Mouse (Mus musculus): Measurements from ENCODE around the gene Ccl7.
A peak's percentile ranks its signal among the peaks of the same experiment; 100 is the strongest.

Gene Ccl7

DNA sequence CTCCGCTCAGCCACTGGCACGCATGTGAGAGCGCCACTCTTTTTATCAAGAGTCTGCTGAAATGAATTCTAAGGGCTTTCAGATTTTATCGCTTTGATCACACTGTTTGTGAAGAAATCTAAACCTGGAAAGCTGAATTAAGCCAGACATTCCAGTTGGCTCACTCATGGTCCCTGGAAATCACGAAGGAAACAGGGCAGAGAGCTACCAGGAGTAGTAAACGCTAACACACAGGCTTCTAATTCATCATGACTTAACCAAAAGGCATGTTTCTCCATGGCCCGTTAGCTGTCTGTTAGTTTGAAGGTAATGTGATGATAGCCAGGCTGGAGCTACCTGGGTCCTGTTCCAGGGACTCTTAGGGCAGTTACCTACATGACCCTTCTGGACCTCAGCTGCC, 11.1 kb upstream of the Ccl7 start:
- no peak for DNase-seq (ENCODE audit: inconsistent age in 2 of 2, low spot score in 1 of 2)

DNA sequence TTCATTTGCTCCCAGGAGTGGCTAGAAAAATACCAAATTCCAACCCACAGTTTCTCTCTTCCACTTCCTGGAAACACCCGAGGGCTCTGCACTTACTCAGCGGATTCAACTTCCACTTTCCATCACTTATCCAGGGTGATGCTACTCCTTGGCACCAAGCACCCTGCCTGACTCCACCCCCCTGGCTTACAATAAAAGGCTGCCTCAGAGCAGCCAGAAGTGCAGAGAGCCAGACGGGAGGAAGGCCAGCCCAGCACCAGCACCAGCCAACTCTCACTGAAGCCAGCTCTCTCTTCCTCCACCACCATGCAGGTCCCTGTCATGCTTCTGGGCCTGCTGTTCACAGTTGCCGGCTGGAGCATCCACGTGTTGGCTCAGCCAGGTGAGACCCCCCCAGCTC, 10.2 kb upstream of the Ccl7 start, which contains the start of gene Ccl2:
TSS of gene Ccl2 (plus strand) at position 216 of the 400 bp plus-strand sequence.
- peak; percentile 70 to 88 for DNase-seq (ENCODE audit: inconsistent age in 2 of 2, low spot score in 1 of 2)

DNA sequence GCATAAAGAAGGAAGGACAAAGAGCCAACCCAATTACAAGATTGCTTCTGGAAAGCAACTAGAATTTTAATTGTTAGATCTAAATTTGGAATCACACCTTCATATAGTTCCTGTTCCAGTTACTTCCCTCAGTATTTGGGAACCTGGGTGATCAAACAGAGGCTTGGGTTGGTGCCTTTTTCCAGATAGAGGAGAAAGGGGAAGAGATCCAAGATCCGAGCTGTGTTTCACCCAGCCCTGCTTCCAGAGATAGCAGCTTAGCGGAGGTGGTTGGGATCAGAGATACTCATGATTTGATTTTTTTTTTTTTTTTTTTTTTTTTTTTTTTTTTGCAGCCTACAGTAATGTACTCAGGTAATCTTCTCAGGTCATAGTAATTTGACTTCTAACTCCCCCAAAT, 9.7 kb upstream of the Ccl7 start:
- DNase-seq (ENCODE audit: inconsistent age in 2 of 2, low spot score in 1 of 2), result no peak

DNA sequence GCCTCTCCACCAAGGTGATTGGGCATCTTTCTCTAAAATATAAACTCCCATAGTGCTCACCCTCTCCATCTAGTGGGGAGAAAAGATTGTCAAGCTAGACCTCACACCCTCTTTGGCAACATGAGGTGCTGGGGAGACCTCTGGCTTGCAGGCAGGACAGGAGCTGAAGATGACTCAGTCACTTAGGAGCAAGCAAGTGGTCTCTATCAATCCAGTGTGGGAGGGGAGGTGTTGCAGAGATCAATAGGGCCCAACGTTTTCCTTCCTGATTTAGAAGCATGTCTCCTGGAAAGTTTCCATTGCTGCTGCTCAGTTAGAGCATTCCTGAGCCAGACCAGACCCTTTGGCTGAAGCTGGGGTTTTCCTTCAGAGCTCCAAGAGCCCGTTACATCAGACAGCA, 7.0 kb upstream of the Ccl7 start, which contains the start of gene Gm17268:
TSS of gene Gm17268 (minus strand) at position 28 of the 400 bp plus-strand sequence.
- DNase-seq (ENCODE audit: inconsistent age in 2 of 2, low spot score in 1 of 2), result no peak

DNA sequence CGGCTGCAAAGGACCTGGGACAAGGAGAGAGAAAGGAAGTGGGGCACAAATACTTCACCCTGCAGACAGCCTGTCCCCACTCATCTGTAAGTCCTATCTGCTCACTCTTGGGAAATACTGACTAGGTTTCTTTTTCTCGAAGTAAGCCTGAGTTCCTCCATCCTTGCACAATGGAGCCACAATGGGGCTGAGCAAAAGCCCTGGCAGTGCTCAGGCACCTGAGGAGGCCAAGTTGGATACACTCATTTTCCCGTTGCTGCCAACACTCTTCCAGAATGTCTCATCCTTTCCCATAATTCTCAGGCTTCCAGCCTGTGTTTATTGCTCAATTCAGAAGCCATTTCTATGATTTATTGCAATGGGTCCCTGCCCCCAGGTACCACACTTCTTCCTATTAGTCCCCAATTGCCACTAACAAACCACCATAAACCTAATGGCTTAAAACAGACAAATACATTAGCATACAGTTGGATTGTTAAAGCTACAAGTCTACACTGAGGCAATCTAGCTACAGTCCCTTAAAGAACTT, 6.3 kb upstream of the Ccl7 start:
- no peak for DNase-seq (ENCODE audit: inconsistent age in 2 of 2, low spot score in 1 of 2)

DNA sequence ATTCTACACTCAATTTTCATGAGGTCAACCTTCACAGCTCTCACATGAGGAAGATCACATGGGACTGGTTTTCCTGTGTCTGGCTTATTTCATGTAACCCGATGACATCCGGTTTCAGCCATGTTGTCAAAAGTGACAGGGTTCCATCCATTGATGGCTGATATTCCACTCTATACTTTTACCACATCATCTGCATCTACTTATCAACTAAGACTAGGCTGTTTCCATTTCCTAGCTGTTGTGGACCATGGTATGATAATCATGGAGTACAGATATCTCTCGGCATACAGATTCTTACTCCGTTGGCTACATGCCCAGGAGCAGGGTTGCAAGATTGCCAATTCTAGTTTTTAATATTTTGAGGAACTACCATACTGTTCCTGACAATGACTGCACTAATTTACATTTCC, 3.8 kb upstream of the Ccl7 start:
- no peak for DNase-seq (ENCODE audit: inconsistent age in 2 of 2, low spot score in 1 of 2)

DNA sequence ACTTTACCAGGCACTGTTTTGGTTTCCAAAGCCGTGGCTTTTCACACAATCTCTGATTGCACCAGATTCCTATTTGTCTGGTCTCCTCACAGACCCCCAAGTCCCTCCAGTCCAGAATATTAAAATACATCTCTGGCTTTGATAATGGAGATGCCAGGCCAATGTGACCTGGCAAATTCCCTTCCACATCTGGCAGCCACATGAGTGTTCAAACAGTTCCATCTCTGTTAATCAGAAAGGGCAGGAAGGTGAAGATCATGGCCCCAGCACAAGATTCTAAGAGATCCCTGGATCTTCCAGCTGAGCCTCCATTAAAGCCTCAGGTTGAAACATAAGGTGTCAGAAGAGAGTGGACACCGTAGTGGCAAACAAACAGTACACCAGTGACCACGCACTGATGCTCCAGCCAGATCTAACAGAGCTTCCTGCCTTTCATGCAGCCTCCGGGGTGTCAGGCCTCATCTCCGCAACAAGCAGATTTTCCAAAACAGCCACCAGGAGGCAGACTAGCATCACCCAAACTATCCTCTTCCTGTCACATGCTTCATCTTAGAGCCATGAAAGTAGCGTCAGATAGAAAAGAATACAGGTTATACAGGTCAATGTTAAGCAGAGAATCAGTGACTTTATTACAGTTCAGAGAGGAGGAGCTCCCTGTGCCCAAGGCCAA, 2.4 kb downstream of the Ccl7 start:
- DNase-seq (ENCODE audit: inconsistent age in 2 of 2, low spot score in 1 of 2), result peak; percentile 47 to 83

DNA sequence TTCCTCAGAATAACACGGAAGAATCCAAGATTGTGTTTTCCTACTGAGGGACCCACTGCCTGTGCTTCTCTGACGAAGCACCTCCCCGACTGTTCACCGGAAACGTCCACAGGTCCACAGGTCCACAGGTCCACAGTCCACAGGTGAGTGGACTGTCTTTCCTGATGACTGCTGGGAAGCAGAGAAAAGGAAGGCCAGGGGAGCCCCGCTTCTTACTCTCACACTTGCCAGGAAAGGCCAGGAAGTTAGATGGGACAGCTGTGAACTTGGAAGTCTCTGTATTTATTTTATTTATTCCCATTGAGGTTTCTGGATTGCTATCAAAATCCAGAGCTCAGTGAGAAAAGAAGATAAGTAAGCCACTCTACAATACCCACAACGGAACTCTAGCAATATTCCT, 8.3 kb downstream of the Ccl7 start:
- no peak for DNase-seq (ENCODE audit: inconsistent age in 2 of 2, low spot score in 1 of 2)

DNA sequence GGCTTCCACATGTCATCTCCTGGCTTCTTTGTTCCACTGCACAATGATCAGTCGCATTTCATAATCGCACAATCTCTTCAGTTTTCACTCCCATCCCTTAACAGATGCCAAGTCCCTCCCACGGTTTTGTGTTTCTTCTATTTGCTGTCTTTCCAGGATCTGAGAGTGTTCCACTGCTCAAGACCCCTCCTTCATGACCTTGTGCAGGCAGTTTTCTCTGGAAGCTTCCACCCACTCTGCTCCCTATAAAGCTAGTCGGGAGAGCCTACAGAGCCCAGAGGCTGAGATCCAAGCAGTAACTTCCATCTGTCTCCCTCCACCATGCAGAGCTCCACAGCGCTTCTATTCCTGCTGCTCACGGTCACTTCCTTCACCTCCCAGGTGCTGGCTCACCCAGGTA, 12.1 kb downstream of the Ccl7 start, which contains the start of gene Ccl11:
TSS of gene Ccl11 (plus strand) at position 178 of the 400 bp plus-strand sequence.
- no peak for DNase-seq (ENCODE audit: inconsistent age in 2 of 2, low spot score in 1 of 2)

DNA sequence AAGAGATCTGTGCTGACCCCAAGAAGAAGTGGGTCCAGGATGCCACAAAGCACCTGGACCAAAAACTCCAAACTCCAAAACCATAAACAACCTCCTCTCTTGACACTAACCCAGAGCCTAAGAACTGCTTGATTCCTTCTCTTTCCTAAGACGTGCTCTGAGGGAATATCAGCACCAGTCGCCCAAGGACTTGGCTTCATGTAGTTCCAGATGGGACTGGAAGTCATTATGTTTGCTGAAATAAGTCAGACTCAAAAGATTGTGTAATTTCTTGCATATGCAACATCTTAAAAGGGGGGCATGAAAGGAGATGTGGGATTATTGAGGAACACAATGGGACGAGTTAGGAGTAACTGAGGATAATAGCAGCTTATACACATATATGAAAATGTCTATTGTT, 16.7 kb downstream of the Ccl7 start:
- DNase-seq (ENCODE audit: inconsistent age in 2 of 2, low spot score in 1 of 2), result no peak

DNA sequence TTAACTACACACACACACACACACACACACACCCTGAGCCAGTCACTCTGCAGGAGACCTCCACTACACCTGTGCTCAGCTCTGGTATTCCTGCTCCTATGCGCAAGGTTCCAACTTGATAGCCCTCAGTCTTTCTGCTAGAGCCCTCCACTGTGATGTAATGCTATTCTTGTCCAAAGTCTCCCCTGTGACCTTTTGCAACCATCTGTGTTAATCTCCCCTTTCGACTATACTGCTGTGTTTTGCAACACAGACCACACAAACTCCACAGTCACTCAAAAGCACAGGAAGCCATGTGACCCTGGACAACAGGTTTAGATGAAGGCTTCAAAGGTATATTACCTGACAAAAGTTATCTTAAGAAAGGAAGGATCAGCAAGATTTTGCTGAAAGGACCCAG, 17.9 kb downstream of the Ccl7 start:
- DNase-seq (ENCODE audit: inconsistent age in 2 of 2, low spot score in 1 of 2), result peak in 1 of 2 experiments; percentile 45

DNA sequence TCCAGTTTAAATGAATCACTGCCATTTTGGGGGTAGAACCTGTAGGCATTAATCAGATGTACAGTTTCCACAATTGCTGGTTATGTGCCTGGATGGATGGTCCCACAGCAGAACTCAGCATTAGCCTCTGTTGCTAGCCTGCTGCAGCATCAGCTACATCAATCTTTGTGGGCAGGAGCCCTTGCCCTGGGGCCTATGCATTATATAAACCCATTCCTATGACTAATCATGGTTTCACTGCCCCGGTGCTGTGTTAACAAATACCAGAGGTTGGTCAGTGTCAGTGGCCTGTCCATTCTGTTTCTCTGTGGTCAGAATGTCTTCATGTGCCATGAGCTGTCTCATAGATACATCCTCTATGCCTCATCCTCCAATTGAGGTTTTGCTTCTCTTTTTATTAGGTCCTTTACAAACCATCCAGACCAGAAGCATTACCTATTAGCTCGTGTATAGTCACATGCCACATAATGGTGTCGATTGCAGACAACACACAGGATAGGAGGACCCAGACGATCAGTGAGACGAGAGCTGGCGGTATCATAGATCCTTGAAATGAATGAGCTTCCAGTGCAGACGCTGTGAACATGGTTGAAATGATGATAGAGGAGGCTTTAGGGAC, 21.6 kb downstream of the Ccl7 start:
- no peak for DNase-seq (ENCODE audit: inconsistent age in 2 of 2, low spot score in 1 of 2)

DNA sequence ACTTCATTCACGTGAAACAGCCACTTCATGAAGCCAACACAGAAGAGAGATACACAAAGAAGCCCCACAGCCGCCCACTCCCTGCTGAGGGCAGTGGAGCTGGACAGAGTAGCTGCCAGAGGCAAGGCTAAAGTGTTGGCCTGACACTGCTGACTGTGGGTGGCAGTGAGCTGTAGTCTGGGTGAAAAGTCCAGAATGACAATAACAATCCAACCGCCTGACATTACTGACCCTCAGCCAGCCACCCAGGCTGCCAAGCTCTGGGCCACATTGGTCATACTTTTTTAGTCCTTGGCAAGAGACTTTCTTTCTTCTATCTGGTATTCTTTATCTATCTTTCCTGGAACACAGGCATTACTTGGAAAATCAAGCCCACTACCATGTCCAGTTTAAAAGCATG, 25.6 kb downstream of the Ccl7 start:
- DNase-seq (ENCODE audit: inconsistent age in 2 of 2, low spot score in 1 of 2), result no peak

DNA sequence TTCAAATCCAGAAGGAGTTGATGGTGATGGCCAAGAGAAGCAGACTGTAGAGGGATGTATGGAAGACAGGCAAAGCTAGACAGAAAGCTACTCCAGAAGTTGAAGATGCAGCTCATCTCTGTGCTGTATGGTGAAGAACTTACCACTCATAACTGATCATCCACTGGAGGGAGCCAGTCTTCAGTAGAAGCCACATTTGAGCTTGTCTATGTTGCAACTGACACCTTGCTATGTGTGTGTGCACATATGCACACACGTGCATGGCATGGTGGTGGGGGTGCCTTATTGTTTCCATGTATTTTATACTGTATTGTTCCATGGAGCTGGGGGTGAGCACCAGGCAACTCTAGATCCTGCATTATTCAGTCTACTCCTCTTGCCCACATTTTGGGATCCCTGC, 26.9 kb downstream of the Ccl7 start:
- DNase-seq (ENCODE audit: inconsistent age in 2 of 2, low spot score in 1 of 2), result peak in 1 of 2 experiments; percentile 45

DNA sequence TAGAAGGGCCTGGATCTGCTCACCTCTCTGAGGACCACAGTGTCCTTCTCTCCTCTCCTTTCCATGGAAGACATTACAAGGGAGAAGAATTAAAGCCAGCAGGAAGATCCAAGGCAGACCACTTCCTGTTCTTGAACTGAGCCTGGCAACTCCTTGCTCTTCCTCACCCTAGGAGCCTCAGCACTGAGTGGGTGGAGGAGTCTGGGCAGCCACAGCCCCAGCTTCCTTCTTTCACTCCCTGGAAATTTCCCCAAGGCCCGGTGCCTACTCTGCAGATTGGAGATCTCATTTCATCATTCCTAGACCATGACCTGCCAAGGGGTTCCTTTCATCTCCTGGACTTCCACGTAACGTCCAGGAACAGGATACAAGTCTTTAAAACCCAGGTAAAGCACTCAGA, 27.5 kb downstream of the Ccl7 start:
- no peak for DNase-seq (ENCODE audit: inconsistent age in 2 of 2, low spot score in 1 of 2)

DNA sequence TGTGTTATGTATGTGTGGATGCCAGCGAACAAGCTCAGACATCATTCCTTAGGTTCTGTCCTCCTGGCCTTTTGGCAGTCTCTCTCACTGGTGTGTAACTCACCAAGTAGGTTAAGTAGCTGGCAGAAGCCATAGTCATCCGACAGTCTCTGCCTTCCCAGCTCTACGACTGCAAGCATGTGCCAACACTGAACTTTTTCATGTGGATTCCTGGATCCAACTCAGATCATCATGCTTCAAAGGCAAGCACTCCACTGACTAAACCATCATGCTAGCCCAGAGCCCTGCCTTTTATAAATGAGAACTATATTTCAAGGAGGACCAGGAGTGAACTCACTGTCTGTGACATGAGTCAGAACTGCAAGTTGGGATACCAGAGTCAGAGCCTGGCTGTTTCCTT, 28.2 kb downstream of the Ccl7 start:
- no peak for DNase-seq (ENCODE audit: inconsistent age in 2 of 2, low spot score in 1 of 2)

DNA sequence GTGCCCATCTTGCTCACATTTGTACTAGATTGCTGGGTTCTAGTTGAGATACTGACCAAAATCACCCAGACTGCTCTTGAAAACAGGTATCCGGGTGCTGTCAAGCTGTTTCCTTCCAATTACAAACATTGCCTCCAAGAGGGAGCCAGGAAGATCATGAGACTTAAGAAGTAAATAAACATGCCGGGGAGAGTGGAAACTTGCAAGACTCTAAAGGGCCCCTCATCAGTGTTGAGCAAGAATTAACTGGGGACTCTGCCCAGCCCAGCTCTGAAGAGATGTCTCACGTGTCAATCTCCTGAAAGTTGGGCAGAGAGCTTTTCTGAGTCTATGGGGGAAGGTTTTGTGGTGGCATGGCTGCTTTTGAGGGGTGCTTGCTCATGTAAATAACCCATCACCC, 31.5 kb downstream of the Ccl7 start:
- no peak for DNase-seq (ENCODE audit: inconsistent age in 2 of 2, low spot score in 1 of 2)

DNA sequence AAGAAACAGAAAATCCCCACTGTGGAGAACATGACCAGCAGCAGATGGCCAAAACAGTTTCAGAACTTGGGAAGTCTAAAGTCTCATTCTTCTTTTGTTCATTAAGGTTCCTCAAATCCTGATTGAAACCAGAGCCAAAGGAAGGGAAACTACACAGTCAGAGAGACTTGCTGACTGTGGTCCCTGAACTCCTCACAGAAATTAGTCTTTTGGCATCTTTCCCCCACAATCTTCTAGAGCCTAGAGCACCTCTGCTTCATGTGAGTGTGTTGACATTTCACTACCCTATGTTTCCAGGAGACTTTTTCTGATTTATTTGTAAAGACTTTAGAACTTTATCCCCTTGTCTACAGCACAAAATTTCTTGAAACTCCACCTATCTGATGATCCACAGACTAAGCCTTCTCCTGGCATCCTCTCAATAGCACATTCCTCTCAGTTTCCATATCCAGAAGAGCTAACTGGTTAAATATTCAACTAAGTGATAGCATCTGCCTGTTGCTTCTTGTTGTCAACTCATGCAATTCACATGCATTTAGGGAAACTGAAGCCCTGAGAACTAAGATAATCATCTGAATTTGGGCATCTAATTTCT, 32.7 kb downstream of the Ccl7 start:
- no peak for DNase-seq (ENCODE audit: inconsistent age in 2 of 2, low spot score in 1 of 2)

DNA sequence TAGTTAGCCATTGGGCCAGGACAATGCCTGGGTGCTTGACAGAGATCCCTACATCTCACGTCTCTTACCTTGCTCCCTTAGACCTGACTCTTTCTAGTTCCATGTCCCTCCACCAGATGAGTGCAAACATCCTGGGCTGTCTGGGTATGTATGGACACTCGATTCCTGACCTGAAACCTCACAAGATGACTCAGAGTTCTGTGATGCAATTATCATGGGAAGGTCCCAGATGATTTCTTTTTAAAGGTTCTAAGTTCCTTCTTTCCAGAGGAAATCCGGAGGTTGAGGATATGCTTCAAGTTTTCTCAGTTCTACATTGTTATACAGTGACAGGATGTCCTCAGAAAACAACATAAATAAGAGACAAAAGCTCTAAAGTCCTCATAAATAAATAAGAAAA, 35.4 kb downstream of the Ccl7 start:
- peak in 1 of 2 experiments; percentile 31 for DNase-seq (ENCODE audit: inconsistent age in 2 of 2, low spot score in 1 of 2)

DNA sequence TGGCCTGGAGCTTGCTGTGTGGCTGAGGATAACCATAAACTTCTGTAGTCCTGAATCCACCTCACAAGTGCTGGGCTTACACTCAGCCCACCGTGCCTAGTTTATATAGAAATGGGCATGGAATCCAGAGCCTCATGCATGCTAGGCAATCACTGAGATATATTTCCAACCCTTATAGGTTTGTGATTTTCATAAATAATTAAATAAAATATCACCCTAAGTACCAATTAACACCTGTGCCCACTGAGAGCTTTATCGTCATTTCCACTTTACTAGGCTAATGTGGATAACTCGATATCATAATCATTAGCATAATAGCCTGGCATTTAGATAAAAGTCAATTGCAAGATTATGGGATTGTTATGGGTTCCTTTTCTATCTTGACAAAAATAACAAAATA, 38.8 kb downstream of the Ccl7 start:
- no peak for DNase-seq (ENCODE audit: inconsistent age in 2 of 2, low spot score in 1 of 2)
